Mouse (Mus musculus) activated CD4-positive, CD25-positive, alpha-beta regulatory T cell, adult 4 months (primary cell): ENCODE data around the gene Cd5. TPM values are rescaled to one million over a fixed set of nuclear protein-coding genes. Genes with fewer than 3 reads are reported as not detected.

ENCODE experiments used
- ATAC-seq: one replicate; pipeline ENCODE4 v1.8.0; 2017
- polyA plus RNA-seq, 2 experiments: library from polyadenylated mRNA; unstranded; fragments of 100-300 nt; shearing (Covaris generic); gene quantifications; one replicate each; pipeline ENCODE4 v1.2.1; 2017

The Cd5 gene
- polyA plus RNA-seq, 2 experiments from 2014 or later, result 406 to 482 TPM

- ATAC-seq, result no peak
Measured at GRCm38 (mm10) chr19:10724629-10725363, 14.0 kb downstream of the Cd5 start.

GRCm38 (mm10) chr19:10723649-10724048 lies 15.2 kb downstream of the Cd5 start:
- ATAC-seq, result no peak

DNA sequence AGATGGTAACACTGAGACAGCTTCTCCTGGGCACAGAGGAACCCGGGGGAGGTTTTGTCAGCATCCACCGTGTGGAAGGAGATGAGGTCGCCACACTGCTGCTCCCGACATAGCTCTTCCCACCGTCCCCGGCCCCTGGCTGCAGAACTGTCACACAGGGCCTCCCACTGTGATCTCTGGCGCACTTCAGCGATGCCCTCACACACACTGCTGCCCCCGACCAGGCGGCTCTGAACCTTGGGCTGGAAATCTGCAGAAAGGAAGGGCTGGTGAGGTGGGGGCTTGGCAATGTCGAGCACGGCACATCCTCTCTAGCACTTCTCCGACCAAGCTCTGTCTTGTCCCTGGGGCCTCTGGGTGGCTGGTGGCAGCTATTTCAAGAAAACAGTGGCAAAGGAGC lies 15.7 kb downstream of the Cd5 start:
- ATAC-seq, result no peak

GRCm38 (mm10) chr19:10721064-10721463 lies 17.7 kb downstream of the Cd5 start:
- no peak for ATAC-seq

DNA sequence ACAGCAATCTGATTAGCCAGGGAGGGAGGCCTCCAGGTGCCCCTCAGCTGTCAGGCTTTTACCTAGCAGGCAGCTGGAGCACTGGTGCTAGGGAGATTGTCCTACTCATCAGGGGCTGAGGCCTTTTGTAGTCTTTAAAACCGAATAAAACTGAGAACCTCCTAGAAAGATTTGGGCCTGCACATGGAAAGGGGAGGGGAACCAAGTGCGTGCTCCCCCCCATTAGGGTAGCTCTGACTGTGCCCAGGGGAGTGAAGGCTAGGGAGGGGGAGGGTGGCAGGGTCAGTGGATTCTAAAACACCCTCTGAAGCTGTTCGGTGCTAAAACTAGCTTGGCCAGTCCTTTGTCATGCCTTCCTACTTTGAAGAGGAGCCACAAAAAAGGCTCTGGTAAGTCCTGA lies 18.3 kb downstream of the Cd5 start:
- ATAC-seq, result no peak

- no peak for ATAC-seq
Measured at GRCm38 (mm10) chr19:10719751-10720150, 19.1 kb downstream of the Cd5 start.

DNA sequence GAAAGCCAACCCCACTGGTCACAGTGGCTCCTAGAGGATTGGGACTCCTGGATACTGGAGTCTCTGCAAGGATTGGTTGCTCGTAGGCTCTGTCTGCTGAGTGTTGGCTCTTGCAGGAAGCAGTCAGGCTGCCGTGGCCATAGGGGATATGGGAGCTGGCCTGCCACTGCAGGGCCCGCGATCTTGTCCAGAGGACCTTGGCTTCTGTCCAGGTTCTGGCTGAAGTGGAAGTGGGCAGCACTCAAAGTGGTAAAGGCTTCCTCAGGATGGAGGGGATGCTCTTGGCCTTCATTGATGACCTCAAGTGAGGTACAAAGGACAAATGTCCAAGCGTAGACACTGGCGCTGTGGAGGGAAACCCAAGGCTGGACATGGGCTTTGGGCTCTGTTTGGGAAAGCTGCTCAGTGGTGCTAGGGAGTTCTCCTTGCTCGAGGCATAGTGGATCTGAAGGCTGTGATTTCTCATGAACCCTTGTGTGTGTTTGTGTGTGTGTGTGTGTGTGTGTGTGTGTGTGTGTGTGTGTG lies 20.5 kb downstream of the Cd5 start:
- ATAC-seq, result no peak

- ATAC-seq, result peak; percentile 24
Measured at GRCm38 (mm10) chr19:10715476-10715875, 23.3 kb downstream of the Cd5 start.

DNA sequence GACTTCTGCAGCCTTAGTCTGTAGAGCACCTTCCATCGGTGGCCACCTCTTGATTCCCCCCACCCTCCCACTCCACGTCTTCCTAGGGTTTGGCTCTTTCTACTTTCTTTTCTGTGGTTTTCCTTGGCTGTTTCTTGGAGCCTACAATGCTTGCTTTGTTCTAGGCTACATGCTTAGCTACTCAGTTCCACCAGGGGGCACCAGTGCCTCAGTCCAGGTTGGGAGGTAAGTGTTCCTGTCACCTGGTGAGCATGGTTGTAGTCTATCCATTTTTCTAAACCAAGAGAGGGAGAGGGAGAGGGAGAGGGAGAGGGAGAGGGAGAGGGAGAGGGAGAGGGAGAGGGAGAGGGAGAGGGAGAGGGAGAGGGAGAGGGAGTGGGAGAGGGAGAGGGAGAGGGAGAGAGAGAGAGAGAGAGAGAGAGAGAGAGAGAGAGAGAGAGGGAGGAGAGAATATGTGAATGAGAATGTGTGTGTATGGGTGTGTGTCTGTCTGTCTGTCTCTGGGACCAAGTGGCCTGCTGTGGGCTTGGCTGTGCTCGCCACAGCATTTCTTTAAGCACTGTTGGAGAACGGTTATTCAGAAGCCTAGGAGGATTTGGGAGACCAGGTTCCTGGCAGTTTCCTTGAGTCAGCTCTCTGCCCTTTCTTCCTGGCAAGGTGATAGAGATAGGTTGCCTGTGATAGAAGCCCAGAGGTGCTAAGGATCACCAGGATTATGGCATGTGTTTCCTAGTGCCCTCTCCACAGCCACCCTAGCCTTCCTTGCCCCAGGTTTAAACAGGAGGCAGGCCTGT lies 23.9 kb downstream of the Cd5 start:
- ATAC-seq, result peak; percentile 53

GRCm38 (mm10) chr19:10714168-10714567 lies 24.6 kb downstream of the Cd5 start:
- ATAC-seq, result no peak

DNA sequence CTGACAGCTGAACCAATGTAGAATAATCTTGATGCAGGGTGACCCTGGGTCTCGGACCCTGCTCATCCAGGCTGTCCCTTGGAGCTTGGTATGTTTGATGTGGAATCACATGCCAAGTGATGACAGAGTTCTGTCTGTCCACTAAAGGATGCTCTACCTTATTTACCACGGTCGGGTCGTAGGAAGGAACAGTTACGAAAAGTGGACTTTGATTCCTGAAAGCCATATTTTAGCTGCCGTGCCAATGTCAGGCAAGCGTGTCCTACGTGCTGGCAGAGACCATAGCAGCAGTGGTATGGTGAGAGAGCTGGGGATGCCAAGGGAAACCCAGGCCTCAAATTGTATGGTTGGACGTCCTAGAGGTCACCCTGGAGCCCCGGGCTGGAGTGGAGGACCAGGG lies 25.3 kb downstream of the Cd5 start:
- ATAC-seq, result no peak

DNA sequence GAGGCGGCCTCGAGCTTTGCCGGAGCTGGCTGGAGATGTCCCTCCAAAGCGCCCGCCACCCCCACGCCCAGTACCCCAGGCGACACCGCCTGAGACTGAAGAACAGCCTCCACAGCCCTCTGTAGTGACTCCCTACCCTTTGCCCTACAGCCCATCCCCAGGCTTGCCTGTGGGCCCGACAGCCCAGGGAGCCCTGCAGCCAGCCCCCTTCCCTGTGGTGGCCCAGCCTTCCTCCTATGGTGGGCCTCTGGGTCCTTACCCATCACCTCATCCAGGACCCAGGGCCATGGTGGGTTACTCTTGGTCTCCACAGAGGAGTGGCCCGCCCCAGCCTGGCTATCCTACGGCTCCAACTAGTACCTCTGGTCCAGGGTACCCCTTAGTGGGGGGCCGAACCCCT lies 26.2 kb downstream of the Cd5 start:
- ATAC-seq, result no peak

DNA sequence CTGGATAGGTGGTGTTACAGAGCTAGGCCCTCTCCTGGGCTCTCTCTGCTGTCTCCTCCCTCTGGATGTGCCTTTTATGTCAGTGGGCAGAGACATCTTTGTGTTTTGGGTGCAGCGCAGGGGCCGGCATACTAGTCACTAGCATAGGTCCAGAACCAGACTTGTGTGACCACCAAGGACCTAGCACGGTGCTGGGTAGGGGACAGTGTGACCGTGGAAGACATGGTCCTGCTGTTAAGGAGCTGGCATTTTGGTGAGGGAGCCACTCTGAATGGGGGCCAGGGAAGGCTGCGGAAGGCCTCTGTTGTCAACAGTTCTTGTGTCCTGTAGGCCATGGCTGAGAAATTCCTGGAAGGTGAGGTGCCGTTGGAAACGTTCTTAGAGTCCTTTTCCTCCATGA lies 26.6 kb downstream of the Cd5 start:
- ATAC-seq, result no peak

DNA sequence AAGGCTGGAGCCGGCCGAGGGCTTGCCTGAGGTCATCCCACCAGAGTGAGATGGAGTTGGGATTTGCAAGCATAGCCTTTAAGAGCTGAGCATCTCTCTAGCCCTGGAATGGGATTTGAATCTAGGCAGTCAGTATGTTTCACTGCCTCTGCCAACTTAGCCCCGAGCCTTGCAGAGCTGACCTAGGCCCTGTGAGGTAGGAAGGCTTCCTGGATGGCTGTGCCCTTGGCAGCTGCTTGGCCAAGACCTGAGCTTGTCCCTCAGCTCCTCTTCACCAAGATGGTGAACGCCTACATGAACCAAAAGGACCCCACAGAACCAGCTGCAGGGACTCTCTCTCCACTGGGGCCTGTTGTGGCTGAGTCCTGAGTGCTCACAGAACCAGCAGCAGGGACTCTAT lies 28.1 kb downstream of the Cd5 start:
- ATAC-seq, result no peak

DNA sequence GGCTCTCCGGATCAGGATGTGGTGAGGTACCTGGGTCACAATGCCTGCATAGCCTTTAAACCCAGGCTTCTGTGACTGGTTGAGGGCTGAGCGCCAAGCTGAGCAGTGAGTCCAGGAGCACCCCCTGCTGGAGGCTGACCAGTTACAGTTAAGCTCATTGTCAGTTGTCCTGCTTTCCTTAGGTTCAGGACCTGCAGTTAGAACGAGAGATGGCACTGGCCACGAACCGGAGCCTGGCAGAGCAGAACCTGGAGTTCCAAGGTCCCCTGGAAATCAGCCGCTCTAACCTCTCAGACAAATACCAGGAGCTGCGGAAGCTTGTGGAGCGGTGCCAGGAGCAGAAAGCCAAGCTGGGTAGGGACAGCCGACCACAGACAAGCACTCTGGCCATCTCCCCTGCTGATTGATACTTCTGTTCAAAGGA lies 28.7 kb downstream of the Cd5 start:
- peak; percentile 67 for ATAC-seq

GRCm38 (mm10) chr19:10709360-10710087 lies 29.3 kb downstream of the Cd5 start:
- ATAC-seq, result peak; percentile 54

GRCm38 (mm10) chr19:10708900-10709299 lies 29.9 kb downstream of the Cd5 start:
- ATAC-seq, result no peak

DNA sequence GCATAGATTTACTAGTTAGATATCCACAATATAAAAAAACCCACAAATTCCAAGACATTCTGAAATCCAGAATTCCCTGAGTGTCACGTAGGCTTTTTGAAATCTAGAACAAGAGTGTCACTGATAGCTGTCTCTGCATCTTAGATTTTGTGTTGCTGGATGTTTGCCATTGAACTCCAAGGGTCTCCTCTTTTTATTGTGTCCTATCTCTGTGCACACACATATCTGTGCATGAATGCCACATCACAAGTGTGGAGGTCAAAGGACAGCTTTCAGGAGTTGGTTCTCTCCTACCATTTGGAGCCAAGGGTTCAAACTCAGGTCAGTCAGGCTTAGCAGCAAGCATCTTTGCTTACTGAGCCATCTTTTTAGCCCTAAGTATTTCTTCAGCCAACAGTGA lies 30.9 kb downstream of the Cd5 start:
- no peak for ATAC-seq

DNA sequence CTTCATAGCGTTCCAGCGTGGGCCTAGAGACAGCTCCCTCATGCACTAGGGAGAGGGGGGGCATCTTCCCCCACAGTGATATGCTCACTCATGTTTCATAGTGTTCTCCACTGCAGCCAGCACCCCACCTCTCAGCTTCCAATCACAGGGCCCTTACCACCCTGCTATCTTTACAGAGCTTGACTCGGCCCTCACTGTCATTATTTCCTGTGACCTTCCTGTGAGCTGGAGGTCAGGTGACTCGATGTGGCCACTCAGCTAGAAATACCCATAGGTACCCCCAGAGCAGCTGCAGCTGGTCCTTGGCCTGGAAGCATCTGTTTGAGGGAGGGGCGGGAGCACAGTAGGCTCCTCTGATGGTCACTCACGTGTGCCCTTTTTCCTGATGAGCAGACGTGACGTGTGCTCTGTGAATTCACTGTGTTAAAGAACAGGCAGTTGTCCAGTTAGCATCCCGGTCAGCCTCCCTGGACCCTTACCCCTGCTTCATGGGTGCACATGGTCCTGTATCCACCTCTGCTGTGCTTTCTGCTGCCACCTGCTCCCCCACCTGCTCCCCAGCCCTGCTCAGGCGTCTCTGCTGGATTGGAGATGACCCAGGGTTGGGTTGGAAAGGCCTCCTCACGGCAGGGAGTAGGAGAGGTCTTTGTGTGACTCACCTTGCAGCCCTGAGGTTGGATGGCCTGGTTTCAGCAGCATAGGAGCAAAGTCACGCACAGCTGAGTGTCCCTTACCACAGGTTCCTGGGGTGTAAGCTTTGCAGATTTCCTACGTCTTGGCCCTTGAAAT lies 31.5 kb downstream of the Cd5 start:
- no peak for ATAC-seq

DNA sequence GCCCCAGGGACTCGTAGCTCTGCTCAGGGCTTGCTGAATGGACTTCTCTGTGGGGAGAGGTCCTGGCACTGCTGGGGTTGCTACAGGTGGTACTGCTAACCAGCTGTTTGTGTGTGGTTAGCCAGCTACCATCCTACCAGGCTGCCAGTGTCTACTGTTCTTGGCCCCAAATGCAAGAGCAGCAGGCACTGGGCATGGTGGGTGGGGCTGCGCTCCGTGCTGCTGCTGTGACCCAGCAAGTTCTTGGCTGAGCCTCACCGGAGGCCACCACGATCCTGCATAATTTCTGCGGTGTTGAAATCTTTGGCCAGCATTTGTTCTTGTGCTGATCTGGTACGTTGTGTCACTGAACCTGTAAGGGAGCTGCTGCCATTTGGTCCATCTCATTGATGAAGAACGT lies 35.3 kb downstream of the Cd5 start:
- ATAC-seq, result no peak

GRCm38 (mm10) chr19:10702125-10702524 lies 36.7 kb downstream of the Cd5 start:
- ATAC-seq, result no peak

DNA sequence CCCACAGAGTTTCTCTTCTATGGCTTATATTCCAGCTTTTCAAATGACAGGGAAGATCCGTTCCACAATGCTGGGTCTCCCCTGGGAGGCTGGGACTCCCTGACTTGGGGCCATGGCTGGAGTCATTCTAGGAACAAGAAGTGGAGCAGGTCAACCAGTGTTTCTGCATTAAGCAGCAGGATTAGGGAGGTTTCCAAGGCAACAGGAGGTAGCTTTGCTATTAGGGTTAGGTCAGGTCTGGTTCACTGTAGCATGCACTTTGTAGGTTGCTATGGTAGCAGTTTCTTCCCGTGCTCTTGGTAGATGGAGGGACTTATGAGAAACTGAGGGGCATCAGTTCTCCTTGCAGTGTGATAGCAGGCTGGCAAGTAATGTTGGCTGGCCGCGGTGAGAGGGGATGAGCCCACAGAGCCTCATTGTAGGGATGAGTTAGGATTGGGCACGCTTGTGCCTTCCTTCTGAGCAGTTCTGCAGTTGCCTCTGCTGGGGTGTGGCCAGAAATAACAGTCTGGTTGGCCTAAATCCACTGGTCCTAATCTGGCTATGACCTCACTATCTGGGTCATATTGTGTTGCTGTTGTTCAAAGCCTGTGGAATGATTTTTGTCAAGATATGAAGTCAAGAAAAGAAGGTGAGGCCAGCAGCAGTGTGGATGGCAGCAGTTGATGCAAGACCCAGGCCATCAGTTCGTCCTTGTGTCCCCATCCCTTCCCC lies 37.6 kb downstream of the Cd5 start:
- ATAC-seq, result no peak
